Mouse (Mus musculus): Measurements from ENCODE around the gene Xirp1. TPM values are rescaled to one million over a fixed set of nuclear protein-coding genes. Genes with fewer than 3 reads are reported as not detected.

Xirp1 gene
- polyA plus RNA-seq, 1 experiment from 2014 or later, result 0.04 TPM

Other genes starting within 250 kb of the Xirp1 start
- 0.87 and 0.88 TPM in 2 replicates for gene Scn11a, start 198.1 kb downstream of the Xirp1 start, polyA plus RNA-seq (2016; fragmentation: Nextera tagmentation; extraction: Ambion mirVana)
- gene Wdr48, start 128.7 kb downstream of the Xirp1 start, polyA plus RNA-seq (2016; fragmentation: Nextera tagmentation; extraction: Ambion mirVana), result 77.1 and 87.1 TPM in 2 replicates
- 23.1 and 27.7 TPM in 2 replicates for gene Gorasp1, start 86.0 kb downstream of the Xirp1 start, polyA plus RNA-seq (2016; fragmentation: Nextera tagmentation; extraction: Ambion mirVana)
- gene Ttc21a, start 86.0 kb downstream of the Xirp1 start, polyA plus RNA-seq (2016; fragmentation: Nextera tagmentation; extraction: Ambion mirVana), result 0.24 and 0.36 TPM in 2 replicates
- 1.7 and 2.2 TPM in 2 replicates for gene Csrnp1, start 38.9 kb downstream of the Xirp1 start, polyA plus RNA-seq (2016; fragmentation: Nextera tagmentation; extraction: Ambion mirVana)
- 5.1 TPM in 2 replicates for gene Cx3cr1, start 46.3 kb upstream of the Xirp1 start, polyA plus RNA-seq (2016; fragmentation: Nextera tagmentation; extraction: Ambion mirVana)
- gene Ccr8, start 68.5 kb upstream of the Xirp1 start, polyA plus RNA-seq (2016; fragmentation: Nextera tagmentation; extraction: Ambion mirVana), result not detected in 2 replicates
- gene Slc25a38, start 86.8 kb upstream of the Xirp1 start, polyA plus RNA-seq (2016; fragmentation: Nextera tagmentation; extraction: Ambion mirVana), result 28.6 and 32.7 TPM in 2 replicates
- 997 and 1,048 TPM in 2 replicates for gene Rpsa, start 104.1 kb upstream of the Xirp1 start, polyA plus RNA-seq (2016; fragmentation: Nextera tagmentation; extraction: Ambion mirVana)
- 1.3 and 1.7 TPM in 2 replicates for gene Mobp, start 126.1 kb upstream of the Xirp1 start, polyA plus RNA-seq (2016; fragmentation: Nextera tagmentation; extraction: Ambion mirVana)